Mouse (Mus musculus) T-helper 2 cell (primary cell): ENCODE data around the gene Lpp.

ENCODE experiments used
- in situ Hi-C: fragments of 300-600 bp; cut with MboI, MseI; formaldehyde crosslinking; loops from one replicate; pipeline ENCODE4 v1.15.1; 2025; ENCODE audit warnings: high pct_unique_total_duplicates

Gene Lpp

DNA sequence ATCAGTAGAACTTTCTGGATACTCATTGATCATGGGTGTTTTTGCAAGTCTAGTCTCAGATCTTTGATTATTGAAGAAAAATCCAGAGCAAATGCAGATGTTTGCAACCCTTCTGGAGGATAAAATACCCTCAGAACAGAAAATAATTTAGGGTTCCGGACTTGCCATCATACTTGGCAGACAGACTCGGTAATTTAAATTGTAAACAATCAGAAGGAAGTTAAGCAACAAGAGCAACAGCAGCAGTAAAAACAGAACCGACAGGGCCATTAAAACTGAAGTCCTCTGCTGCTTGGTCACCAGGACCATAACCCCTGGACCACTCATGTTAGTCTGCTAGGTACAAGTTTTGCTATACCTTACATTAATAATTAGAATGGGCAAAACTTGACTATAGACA lies 261.8 kb downstream of the Lpp start:
- in situ Hi-C loops: no loop called here

DNA sequence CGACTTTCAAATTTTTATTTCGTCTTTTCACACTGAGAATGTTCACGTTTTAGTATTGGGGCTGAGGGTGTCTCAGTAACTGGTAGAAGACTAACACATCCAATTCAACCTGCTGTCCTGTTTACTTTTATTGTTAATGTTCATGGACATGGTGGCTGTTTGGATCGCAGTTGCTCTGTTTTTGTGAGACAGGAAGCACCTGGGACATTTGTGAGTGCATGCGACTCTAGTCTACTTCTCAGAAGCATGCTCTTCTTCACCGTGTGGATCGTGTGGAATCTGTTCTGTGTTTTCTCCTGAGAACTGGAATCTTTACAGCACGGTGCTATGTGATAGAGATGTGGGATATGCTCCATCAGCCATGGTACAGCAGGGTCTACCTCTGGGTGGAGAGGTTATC lies 262.7 kb downstream of the Lpp start:
- in situ Hi-C loops: no loop called here

DNA sequence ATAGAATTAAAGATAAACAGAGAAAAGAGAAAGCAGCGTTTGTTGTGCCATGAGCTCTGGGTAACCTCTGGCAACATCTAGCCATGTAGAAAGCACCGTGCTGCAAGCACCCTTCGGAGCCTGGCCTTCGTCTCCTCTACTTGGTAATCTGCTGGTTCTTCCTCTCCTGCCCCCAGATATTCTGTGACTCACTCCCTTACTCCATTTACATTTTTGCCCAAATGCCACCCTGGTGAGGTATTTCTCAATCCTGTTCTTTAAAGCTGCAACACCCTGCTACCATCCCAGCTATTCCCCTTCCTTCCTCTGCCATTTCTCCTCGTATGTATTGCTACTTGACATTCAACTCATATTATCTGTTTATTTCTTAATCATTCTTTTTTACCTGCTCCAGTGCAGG lies 263.4 kb downstream of the Lpp start:
- in situ Hi-C loops: no loop called here

DNA sequence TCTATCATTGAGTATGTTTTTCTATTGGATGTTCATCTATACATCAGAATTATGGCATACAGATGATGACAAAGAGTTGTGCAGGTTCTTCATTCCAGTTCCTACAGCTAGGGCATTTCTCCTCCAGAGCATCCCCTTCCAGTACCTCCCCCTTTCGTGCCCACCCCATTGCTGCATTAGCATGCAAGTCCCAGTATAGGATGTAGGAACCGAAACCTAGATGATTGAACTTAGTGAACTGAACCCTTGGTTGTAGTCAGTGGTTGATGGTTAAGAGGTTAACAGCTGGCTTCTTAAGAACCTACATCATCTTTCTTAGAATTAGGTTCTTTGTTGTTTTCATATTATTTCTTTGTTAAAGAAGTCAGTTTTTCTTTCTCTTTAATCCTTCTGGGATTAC lies 265.7 kb downstream of the Lpp start:
- in situ Hi-C loops: no loop called here

DNA sequence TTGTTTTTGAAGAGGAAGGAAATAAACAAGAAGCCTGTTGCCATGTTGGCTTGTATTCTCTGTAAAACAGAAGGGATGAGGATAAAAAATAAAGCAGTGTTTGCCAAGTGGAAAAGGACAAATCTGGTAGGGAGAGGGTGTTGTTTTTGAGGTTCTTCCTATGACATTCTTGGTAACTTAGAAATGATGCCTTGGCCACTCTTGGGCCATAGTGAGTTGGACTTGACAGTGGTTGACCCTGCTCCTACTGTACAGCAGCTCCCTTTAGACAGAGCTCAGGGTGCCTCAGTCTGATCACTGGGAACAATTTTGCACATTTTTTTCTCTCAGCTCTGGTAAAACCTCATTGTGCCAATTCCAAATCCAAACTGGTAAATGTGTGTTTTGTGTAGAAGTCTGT lies 270.8 kb downstream of the Lpp start:
- in situ Hi-C loops: no loop called here

DNA sequence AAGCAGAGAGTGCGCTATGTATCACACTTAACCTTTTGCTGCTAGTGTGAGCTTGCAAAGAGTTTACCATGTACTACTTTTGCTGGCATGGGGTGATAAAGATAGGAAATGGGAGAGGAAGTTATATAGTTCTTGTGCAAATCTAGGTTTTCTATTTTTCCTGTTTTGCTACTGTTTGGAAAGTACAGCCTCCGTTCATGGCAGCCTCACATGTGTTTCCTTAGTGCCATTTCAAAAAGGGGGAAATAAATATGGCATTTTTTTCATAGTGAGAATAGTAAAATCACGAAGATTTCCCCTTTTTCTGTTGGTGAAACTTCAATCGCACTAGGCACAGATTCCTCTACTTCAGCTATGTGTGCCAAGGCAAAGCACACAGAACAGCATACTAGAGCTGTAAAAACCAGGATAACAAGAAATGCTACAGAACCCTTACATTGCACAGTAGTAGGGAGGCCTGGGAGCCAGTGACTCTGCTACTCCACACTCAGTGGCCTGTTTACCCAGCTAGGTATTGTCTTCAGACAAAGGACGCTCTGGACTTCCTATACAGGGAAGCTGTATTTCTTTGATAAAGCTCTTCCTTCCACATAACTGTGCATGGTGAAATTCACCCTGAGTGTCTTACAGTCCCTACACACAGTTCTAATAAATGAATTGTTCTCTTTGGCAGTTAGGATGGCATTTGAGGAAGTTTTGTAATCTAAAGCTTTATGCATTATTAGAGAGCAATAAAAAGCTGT lies 276.6 kb downstream of the Lpp start:
- in situ Hi-C loops: no loop called here

DNA sequence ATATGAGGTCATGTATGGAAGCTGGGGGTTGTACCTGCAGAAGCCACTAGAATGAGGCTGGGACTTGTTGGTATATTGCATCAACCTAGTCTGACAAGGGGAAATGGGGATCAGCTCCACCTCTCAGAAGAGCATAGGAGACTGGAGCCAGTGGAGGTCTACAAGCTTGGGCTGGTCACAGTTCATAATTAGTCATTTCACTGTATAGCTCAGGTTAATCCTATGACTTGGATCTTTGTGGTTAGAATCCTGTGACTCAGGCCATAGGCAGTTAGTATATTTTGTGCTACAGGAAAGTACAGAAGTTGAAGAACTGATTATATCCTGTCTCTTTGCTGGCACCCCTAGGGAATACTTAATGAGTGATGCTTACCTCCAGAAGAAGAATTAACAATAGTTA lies 285.6 kb downstream of the Lpp start:
- in situ Hi-C loops: no loop called here

DNA sequence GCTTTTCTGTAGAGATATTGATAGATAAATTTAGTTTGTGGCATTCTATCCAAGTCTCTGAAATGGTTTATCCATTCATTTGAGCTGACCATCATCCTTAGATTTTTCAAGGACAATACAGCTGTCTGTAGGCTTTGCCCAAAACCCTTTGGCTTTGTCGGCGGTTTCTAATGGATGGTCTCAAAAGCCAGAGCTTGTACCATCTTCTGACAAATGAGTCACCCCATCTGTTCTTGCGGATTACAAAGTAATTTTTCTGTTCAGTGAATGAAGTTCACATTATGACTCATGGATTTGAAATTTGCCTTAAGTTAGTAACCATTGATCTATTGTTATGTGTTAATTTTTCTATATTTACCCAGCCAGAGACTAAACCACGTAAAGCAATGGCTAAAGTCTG lies 301.8 kb downstream of the Lpp start:
- in situ Hi-C loops: no loop called here

DNA sequence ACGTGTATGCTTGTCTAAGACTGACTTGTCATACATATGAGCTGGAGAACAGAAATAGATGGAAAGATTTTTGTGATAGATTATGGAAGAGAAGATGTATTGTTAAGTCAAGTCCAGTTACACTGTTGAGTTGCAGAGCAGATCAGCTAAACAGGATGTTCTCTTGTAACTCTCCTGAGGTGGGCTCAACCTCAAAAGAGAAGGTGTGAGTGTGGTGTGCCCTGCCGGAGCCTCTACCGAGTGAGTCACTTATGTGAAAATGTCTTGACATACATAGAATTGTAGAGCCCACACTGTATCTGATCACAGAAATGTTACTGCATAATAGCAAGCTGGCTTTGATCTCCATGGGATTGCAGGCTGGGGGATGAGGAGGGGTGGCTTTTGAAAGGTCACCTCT lies 310.9 kb downstream of the Lpp start:
- in situ Hi-C loops: no loop called here

DNA sequence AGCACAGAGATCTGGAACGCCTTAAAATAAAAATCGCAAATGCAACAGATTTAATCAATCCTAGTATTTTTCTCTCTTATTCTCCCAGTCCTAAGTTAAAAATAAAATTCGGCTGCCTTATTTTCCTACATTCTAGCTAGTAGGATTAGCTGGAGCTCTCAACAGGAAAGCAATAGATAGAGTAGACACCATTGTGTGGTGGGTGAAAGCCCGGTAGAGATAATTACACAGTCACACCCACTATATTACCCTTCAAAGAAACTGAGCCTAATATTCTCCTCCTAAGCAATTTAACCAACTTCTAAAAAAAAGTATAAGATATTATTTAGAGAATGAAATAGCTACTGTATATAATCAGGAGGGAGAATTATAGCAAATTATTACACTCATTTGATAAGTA lies 330.3 kb downstream of the Lpp start:
- in situ Hi-C loops: no loop called here

DNA sequence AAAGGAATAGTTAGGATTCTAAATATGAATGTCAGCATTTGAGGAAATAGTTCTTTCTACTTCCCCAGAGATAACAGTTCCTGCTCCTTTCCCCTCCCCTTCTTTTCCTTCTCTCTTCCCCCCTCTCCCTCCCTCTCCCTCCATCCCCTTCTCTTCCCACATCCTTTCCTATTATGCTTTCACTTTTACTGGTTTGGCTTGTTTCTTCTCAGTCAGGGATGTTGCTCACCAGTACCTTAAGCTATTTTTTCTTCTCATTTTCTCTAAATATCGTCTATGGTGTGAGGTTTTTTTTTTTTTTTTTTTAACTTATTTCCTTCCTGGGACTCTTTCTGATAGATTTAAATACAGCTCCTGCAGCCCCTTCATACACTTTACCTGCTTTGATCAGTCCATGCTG lies 339.4 kb downstream of the Lpp start:
- in situ Hi-C loops: no loop called here

DNA sequence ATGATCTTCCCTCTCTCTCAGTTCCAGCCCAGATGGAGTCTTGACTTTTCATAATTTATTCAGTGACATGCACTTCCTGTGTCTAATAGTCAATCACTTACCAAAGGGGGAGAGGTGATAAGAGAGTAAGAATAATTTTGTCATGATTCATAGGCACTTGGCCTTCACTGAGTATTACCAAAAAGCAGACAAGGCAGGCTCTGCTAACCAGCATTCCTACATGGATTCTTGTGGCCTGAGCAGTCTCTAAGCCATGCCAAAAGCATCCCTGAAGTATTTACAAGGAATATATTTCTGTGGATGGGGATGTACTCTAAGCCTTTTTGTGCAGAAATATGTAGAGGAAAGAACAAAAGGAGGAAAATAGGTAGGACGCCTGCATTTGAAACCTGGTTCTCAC lies 340.0 kb downstream of the Lpp start:
- in situ Hi-C loops: no loop called here

DNA sequence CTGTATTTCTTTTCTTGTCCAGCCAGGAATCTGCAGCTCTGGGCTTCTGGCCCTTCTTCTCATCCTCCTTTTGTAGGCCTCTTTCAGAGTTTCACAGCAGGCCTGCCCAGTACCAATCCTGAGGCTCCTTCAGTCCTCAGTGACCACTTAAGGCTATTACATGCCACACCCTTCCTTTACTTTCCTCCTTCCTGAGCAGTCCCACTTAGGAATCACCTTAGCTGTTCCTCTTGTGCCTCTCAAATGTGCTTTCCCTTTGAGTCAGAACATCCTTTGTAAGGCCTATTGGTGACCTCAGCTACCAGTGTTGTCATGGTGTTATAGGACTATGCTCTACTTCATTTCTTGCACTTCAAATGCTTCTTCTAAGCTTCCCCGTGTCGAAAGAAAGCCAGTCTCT lies 342.4 kb downstream of the Lpp start:
- in situ Hi-C loops: no loop called here

DNA sequence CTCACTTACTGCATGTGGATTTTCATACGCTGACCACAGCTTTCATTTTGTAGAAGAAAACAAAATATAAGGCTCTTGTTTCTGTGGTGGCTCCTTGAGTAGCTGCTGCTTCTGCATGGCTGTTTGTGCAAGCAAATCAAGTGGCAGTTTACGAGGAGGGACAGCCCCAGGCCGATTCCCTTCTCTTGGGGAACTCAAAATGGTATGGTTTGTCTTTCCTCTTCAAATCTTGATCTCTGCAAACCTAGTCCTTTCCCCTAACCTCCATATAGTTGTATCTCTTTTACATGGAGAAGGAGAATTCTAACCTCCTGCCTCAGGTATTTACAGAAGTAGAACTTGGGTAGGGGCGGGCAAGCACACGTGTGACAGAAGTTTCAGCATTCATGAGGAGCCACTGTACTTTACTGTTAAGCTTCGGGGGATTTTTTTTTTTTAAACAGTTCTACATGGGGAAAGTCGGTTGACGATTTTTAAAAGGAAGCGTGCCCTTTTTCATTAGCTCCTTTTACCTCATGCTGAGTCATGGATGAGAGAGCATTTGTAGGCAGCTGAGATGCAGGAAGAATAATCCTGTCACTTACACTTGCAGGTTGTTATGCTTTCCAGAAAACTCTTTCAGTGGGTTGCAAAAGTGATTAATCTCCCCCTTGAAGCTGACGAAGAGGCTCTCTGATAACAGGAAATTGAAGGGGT lies 344.2 kb downstream of the Lpp start:
- in situ Hi-C loops: no loop called here

DNA sequence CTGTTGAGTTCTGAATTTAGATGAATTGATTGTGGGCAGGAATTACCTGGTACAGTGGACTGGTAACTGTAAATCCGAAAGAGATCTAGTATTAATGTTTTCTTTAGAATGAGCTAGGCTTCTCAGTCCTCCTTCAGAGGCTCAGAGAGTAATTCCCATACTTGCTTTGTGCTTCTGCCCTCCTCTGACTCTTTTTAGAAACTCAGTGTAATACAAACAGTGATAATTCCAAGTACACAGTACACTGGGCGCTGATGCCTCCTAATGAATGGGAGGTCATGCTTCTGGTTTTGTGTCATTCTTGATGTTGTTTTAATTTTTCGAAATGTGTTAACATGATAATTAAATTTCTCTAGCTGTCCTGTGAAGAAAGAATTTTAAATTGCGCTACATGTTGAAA lies 347.4 kb downstream of the Lpp start:
- in situ Hi-C loops: no loop called here

DNA sequence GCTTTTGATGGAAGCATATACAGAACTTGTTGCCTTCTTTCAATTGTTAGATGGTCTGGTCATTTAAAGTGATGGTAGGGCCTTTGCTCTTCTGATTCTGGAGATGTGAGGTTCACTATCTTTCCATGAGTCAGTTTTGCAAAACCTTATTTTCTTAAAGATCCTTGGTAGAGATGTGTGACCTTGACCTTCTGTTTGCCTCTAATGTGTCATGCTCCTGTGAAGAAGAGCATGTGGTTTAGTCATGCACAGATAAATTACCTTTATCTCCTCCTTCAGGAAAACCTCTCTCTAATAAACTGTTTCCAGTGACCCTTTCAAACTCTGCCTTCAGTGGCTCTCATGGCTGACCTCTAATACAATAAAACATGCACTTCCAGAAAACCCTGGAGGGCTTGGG lies 356.5 kb downstream of the Lpp start:
- in situ Hi-C loops: no loop called here

DNA sequence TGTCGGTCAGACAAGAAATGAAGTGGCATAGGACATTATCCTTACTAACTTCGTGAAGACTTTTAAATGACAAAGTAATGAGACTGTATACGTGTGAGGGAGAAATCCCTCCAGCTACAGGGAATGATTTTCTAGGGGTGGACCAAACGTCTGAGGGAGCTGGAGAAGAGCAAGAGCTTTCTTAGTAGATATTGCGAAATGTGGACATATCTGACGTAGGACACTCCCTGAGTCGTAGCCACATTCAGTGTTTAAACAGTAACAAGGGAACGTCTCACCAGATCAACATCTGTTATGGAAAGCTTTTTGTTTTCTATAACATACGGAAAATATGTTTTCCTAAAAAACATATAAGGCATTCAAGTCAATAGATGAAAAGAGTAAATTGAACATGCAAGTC lies 362.8 kb downstream of the Lpp start:
- in situ Hi-C loops: no loop called here

DNA sequence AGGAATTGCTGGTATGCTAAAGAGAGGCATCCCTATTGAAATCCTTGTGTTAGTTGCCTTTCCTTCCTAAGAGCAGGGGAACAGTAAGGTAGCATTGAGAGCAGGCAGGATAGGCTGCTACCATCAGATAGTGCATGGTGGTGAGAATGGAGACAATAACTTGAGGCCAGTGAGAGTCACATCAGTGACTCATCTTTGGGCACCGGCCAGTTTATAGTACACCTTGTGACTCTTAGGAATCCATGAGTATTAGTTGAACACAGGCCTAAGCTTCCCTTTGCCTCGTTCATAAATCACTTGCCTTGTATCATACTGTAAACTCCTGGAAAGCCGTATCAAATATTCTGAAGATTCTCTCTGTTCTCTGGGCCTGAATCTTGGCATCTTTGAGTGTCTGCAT lies 372.7 kb downstream of the Lpp start:
- in situ Hi-C loops: no loop called here

DNA sequence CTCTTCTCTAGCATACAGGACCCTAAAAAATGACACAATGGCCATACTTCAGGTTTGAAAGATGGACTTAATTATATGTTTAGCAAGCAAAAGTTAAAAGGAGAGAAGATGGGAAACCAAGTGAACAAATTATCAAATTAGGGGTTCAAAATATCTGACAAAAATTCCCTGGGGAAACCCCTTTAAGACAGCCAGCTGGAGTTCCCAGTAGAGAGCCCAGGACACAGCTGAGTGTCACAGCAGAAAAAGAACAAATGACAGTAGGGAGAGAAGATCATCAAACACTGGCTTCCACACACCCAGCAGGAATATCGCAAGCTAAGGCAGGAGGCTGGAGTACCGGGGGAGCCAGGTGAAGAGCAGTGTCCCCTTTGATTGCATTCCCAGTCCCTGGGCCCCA lies 373.3 kb downstream of the Lpp start:
- in situ Hi-C loops: no loop called here

DNA sequence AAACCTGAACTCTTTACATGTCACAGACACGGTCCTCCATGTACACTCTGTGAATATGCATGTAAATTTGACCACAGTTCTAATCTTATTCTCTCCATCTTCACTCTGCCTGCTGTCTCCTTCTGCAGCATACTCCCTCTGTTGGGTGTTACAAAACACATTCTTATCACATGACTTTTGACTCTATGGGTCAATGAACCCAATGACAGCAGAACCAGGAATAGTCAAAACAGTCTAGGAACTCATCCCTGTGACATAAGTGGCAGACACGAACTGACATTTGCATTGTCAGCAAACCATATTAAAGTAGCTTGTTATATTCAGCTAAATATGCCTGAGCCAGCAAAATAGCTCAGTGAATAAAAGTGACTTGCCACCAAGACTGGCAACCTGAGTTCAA lies 383.7 kb downstream of the Lpp start:
- in situ Hi-C loops: loop anchor here (25.0 kb wide), 1 partner anchor 1115 kb away; no protein-coding TSS in a partner anchor

DNA sequence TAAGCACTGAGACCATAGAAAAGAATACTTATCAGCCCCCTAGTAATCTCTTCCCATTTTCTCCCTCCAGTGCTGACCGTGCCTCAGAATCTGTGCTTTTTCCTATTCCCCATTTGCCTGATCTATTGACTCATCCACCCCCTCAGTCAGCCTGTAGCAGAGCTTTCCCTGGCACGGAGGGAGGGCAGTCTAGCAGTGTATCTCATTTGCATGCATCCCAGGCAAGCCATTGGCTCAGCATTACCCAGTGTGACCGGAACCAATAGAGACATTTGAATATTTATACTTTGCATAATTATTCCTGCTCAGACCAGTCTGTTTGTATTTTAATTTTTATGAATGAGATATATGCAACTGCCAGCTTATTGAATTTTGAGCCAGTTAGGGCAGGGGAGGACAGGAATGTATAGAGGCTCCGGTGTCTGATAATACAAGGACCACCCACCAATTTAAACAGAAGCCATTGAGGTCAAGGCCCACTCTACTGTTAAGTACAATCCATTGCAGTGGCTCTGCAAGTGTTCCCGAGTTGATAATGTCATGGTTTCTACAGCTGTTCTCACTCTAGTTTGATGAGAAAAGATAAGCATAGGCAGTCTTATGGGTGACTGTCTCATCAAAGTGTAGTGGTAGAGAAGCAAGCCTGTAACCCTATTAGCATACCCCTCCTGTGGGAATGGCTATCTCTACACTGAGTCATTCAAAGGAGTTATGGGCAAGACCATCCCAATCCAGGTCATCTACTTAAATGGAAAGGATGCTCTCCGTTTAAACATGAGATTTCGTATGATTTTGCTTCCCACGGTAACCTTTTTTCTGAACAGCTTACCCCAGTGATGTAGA lies 385.3 kb downstream of the Lpp start:
- in situ Hi-C loops: loop anchor here (25.0 kb wide), 1 partner anchor 1116 kb away; no protein-coding TSS in a partner anchor

DNA sequence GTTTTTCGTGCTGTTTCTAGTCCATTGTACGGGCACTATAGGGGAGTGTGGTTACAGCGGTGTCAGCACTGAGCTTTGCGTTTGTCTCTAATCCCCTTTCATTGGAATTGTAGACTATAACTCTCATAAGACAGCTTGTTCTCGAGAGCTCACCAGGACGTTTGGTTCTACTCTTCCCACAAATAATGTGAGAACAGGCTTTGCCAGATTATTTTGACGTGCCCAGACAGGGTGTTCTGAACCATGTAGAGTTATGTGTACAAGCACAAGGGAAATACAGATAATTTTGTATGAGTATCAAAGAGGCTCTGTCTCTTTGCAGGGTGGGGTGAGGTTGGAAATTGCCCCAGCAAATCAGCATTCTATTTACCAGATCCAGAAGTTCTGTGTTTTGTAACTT lies 387.2 kb downstream of the Lpp start:
- in situ Hi-C loops: loop anchor here (25.0 kb wide), 1 partner anchor 1118 kb away; no protein-coding TSS in a partner anchor
